Comparison of ENCODE assay signal across 18 mouse cellular contexts in the genomic region with DNA sequence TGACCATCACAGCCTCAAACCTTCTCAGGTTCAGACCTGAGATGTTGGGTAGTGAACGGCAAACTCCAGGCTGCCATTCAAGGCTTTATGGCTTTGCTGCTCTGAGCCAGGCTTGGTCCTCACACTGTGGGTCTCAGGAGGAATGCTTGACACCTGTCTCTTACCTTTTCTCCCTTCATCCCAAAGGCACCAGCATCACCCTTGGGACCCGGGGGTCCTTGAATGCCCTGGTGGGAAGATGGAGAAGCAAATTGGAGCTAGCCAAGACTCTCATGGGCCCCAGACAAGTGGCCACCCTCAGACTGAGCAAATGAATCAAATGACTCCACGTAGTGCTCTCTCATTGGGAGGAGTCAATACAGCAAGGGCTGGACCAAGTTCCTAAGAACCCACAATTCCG. TPM values are rescaled to one million over a fixed set of nuclear protein-coding genes. Genes with fewer than 3 reads are reported as not detected.
"Had no signal": no experiment of that assay in that cellular context is flagged by ENCODE, and none has a peak within 500 bp of the region (broad histone marks: within the 10 kb centered on the region; RNA-seq: fewer than 3 reads in every experiment).

No protein-coding gene starts in this region.

- DNase-seq: retina, postnatal 1 day; right cerebral cortex, adult 18-20 months; right cerebral cortex, postnatal 14 days; right cerebral cortex, postnatal 25 days; right cerebral cortex, postnatal 4 days; spleen, adult 18-20 months; thymus, adult 18-20 months; thymus, adult 2 months; thymus, postnatal 14 days; thymus, postnatal 25 days; thymus, postnatal 36 days; thymus, postnatal 4 days had no signal

- H3K9me3 ChIP-seq: neural tube, embryonic 12.5 days; neural tube, embryonic 13.5 days; neural tube, embryonic 15.5 days; stomach, embryonic 15.5 days had no signal

- H3K36me3 ChIP-seq: neural tube, embryonic 12.5 days; neural tube, embryonic 13.5 days; neural tube, embryonic 15.5 days had no signal

- H3K27ac ChIP-seq: neural tube, embryonic 12.5 days; neural tube, embryonic 13.5 days; neural tube, embryonic 15.5 days; stomach, embryonic 15.5 days; stomach, postnatal 0 days had no signal

- H3K4me3 ChIP-seq: neural tube, embryonic 12.5 days; neural tube, embryonic 13.5 days; neural tube, embryonic 15.5 days; stomach, embryonic 15.5 days had no signal

- H3K4me1 ChIP-seq: neural tube, embryonic 12.5 days; neural tube, embryonic 13.5 days; neural tube, embryonic 15.5 days; stomach, embryonic 15.5 days had no signal

- H3K27me3 ChIP-seq: neural tube, embryonic 12.5 days; neural tube, embryonic 13.5 days; neural tube, embryonic 15.5 days; stomach, embryonic 15.5 days had no signal

RNA-seq across cellular contexts. Expression of a gene that starts 8.3 kb away (rescaled TPM):
- total RNA-seq: neutrophil, adult 5-6 weeks had no signal
